Mouse (Mus musculus): ENCODE measurements at regions not wholly inside any gene's neighbourhood (a gene's known extent, or its start where the extent isn't known, plus 50 kb on each side); places are given as distances from the start of the nearest gene placed in this dataset.

- no peaks in the 10 kb centered on the region for H3K79me2 ChIP-seq (ENCODE audit: control insufficient read depth, insufficient read depth)
- H3ac ChIP-seq (ENCODE audit: control insufficient read depth, insufficient read length): no peak overlapping the region
- H3K36me3 ChIP-seq (ENCODE audit: control insufficient read depth, insufficient read depth): no peaks in the 10 kb centered on the region
- H3K4me2 ChIP-seq (ENCODE audit: low read depth): no peak overlapping the region
- TF ChIP-seq USF1 (IDR thresholded peaks at IDR 0.05; ENCODE audit: low read depth): no peak
- TF ChIP-seq TCF12 (IDR thresholded peaks at IDR 0.05; ENCODE audit: insufficient read depth, poor library complexity, severe bottlenecking): no peak
- TF ChIP-seq CEBPB (IDR thresholded peaks at IDR 0.05; ENCODE audit: insufficient read depth, poor library complexity, severe bottlenecking): no peak
- no peak for TF ChIP-seq MYOD1 (IDR thresholded peaks at IDR 0.05; ENCODE audit: control insufficient read depth in 1 of 3, insufficient read length in 2 of 3, low read depth in 2 of 3)
- no peak for TF ChIP-seq REST (IDR thresholded peaks at IDR 0.05; ENCODE audit: insufficient read depth, insufficient read length)
- no peak for TF ChIP-seq MAX (IDR thresholded peaks at IDR 0.05; ENCODE audit: low read depth)
- TF ChIP-seq POLR2AphosphoS2 (IDR thresholded peaks at IDR 0.05; ENCODE audit: insufficient read length, low read depth): no peak
- TF ChIP-seq SRF (IDR thresholded peaks at IDR 0.05; ENCODE audit: control insufficient read depth, insufficient read length, low read depth): no peak
- no peak for TF ChIP-seq POLR2A (IDR thresholded peaks at IDR 0.05; ENCODE audit: insufficient read length, low read depth)
- TF ChIP-seq E2F4 (IDR thresholded peaks at IDR 0.05; ENCODE audit: insufficient read depth): no peak
- no peak overlapping the region for H3K4me3 ChIP-seq
- H3K27me3 ChIP-seq (ENCODE audit: control insufficient read depth, insufficient read depth, insufficient read length): no peaks in the 10 kb centered on the region
These were observed 183.6 kb upstream of the Zfp462 start for GRCm38 (mm10) chr4:54761257-54761656.

DNA sequence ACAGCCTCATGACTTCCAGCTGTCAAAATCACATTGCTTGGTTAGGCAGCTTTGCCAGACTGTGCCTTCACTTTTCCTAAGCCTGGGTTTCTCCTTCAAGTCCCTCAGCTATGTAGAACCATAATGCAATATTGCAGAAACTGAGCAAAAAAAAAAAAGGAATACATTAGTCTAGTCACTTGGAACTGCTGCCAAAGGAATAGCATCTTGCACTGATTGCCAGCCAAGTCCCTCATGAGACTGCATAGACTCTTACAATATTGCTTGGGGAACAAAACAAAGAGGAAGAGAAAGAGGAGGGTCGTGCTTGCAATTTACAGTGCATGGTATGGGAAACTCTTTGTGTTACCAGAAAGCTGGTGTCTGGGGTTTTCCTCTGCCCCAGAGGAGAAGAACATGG, 179.8 kb upstream of the Zfp462 start:
- H3K4me2 ChIP-seq (ENCODE audit: low read depth): no peak overlapping the region
- H3K27me3 ChIP-seq (ENCODE audit: control insufficient read depth, insufficient read depth, insufficient read length): no peaks in the 10 kb centered on the region
- H3K4me3 ChIP-seq: no peak overlapping the region
- no peaks in the 10 kb centered on the region for H3K36me3 ChIP-seq (ENCODE audit: control insufficient read depth, insufficient read depth)
- H3ac ChIP-seq (ENCODE audit: control insufficient read depth, insufficient read length): no peak overlapping the region
- no peak for TF ChIP-seq MYOG (IDR thresholded peaks at IDR 0.05; ENCODE audit: control insufficient read depth in 1 of 3, insufficient read depth in 1 of 3, insufficient read length in 2 of 3, low read depth in 2 of 3)
- TF ChIP-seq TCF12 (IDR thresholded peaks at IDR 0.05; ENCODE audit: insufficient read depth, poor library complexity, severe bottlenecking): no peak
- TF ChIP-seq POLR2AphosphoS2 (IDR thresholded peaks at IDR 0.05; ENCODE audit: insufficient read length, low read depth): no peak
- no peak for TF ChIP-seq CEBPB (IDR thresholded peaks at IDR 0.05; ENCODE audit: insufficient read depth, poor library complexity, severe bottlenecking)
- no peak for TF ChIP-seq MAX (IDR thresholded peaks at IDR 0.05; ENCODE audit: low read depth)
- TF ChIP-seq MYOD1 (IDR thresholded peaks at IDR 0.05; ENCODE audit: control insufficient read depth in 1 of 3, insufficient read length in 2 of 3, low read depth in 2 of 3): no peak
- H3K79me2 ChIP-seq (ENCODE audit: control insufficient read depth, insufficient read depth): no peaks in the 10 kb centered on the region

DNA sequence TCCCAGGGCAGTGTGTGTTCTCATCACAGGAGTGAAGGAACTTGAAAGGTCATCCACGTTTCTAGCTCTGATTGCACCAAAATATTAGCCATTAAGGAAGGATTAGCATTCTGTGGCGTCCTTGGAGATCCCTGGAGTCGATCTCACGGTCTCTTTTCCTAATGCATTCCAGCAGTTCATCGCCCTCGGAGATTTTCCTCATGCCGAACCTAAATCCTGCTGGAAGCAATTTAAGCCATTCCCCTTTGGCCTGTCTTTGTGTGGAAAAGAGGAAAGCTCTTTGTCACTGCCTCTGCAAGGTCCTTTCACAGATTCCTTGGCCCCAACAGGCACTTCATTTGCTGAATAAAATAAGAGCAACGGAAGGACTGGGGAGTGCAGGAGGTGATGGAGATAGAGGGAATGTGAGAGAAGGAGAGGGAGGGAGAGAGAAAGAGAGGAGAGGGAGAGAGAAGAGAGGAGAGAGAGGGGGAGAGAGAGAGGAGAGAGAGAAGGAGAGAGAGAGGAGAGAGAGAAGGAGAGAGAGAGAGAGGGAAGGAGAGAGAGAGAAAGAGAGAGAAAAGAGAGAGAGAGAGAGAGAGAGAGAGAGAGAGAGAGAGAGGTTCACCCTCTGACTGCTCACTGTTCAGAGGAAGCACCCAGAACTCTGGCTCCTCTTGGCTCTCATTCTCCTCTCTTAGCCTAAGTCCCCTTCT, 177.2 kb upstream of the Zfp462 start:
- Histone ChIP-seq H3K36me3 (ENCODE audit: control insufficient read depth, insufficient read depth) (no peaks in the 10 kb centered on the region), H3K79me2 (ENCODE audit: control insufficient read depth, insufficient read depth) (no peaks in the 10 kb centered on the region), H3ac (ENCODE audit: control insufficient read depth, insufficient read length) (no peak overlapping the region), H3K27me3 (ENCODE audit: control insufficient read depth, insufficient read depth, insufficient read length) (no peaks in the 10 kb centered on the region), H3K4me3 (no peak overlapping the region), H3K4me2 (ENCODE audit: low read depth) (no peak overlapping the region)
- TF ChIP-seq MAX (IDR thresholded peaks at IDR 0.05; ENCODE audit: low read depth): no peak
- no peak for TF ChIP-seq USF1 (IDR thresholded peaks at IDR 0.05; ENCODE audit: low read depth)
- no peak for TF ChIP-seq POLR2A (IDR thresholded peaks at IDR 0.05; ENCODE audit: insufficient read length, low read depth)
- no peak for TF ChIP-seq E2F4 (IDR thresholded peaks at IDR 0.05; ENCODE audit: insufficient read depth)
- no peak for TF ChIP-seq TCF3 (IDR thresholded peaks at IDR 0.05; ENCODE audit: insufficient read length, low read depth)

- no peak overlapping the region for H3K4me2 ChIP-seq (ENCODE audit: low read depth)
- no peaks in the 10 kb centered on the region for H3K79me2 ChIP-seq (ENCODE audit: control insufficient read depth, insufficient read depth)
- no peaks in the 10 kb centered on the region for H3K27me3 ChIP-seq (ENCODE audit: control insufficient read depth, insufficient read depth, insufficient read length)
- TF ChIP-seq SRF (IDR thresholded peaks at IDR 0.05; ENCODE audit: control insufficient read depth, insufficient read length, low read depth) (no peak), USF1 (IDR thresholded peaks at IDR 0.05; ENCODE audit: low read depth) (no peak), CEBPB (IDR thresholded peaks at IDR 0.05; ENCODE audit: insufficient read depth, poor library complexity, severe bottlenecking) (no peak), REST (IDR thresholded peaks at IDR 0.05; ENCODE audit: insufficient read depth, insufficient read length) (no peak)
- H3K36me3 ChIP-seq (ENCODE audit: control insufficient read depth, insufficient read depth): no peaks in the 10 kb centered on the region
- H3ac ChIP-seq (ENCODE audit: control insufficient read depth, insufficient read length): no peak overlapping the region
- no peak overlapping the region for H3K4me3 ChIP-seq
These were observed 176.0 kb upstream of the Zfp462 start for GRCm38 (mm10) chr4:54768836-54769235.

DNA sequence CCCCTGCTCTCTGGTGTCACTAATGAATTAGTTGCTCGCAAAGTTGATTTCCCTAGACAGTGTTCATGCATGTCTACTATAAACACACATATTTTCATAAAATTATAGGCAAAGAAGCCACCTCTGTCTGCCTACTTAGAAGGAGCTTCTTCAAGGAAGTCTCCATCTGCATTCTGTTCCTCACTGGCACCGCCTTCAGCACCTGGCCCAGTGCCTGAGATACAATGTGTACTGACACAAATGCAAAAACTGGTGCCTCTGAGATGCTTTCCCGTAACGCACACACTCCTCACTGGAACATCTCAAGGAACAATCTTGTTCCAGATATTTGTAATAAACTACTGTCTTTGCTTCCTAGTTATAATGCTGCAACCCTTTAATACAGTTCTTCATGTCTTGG, 170.8 kb upstream of the Zfp462 start:
- H3K27me3 ChIP-seq (ENCODE audit: control insufficient read depth, insufficient read depth, insufficient read length): no peaks in the 10 kb centered on the region
- no peaks in the 10 kb centered on the region for H3K79me2 ChIP-seq (ENCODE audit: control insufficient read depth, insufficient read depth)
- H3ac ChIP-seq (ENCODE audit: control insufficient read depth, insufficient read length): no peak overlapping the region
- no peaks in the 10 kb centered on the region for H3K36me3 ChIP-seq (ENCODE audit: control insufficient read depth, insufficient read depth)
- no peak overlapping the region for H3K4me2 ChIP-seq (ENCODE audit: low read depth)
- no peak for TF ChIP-seq TCF12 (IDR thresholded peaks at IDR 0.05; ENCODE audit: insufficient read depth, poor library complexity, severe bottlenecking)
- no peak overlapping the region for H3K4me3 ChIP-seq

DNA sequence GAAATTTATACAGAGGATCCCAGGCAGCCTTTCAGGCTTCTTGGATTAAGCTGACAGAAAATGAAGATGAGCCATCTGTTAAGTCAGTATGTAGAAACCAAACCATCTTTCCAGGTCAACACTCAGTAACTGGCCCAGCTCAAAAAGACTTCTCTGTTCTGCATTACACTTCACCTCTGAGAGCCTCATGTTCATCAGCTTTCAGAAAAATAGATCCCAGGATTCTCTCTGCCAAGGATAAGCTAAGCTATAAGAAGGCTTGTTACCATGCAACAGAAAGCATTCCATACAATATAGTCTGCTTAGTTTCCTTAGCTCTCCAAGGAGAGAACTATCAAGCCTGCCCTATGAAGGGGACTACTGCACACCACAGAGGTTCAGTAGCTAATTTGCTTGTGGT, 170.1 kb upstream of the Zfp462 start:
- Histone ChIP-seq H3K79me2 (ENCODE audit: control insufficient read depth, insufficient read depth) (no peaks in the 10 kb centered on the region), H3K4me2 (ENCODE audit: low read depth) (no peak overlapping the region), H3K4me3 (no peak overlapping the region), H3K27me3 (ENCODE audit: control insufficient read depth, insufficient read depth, insufficient read length) (no peaks in the 10 kb centered on the region), H3K36me3 (ENCODE audit: control insufficient read depth, insufficient read depth) (no peaks in the 10 kb centered on the region), H3ac (ENCODE audit: control insufficient read depth, insufficient read length) (no peak overlapping the region)
- TF ChIP-seq TCF12 (IDR thresholded peaks at IDR 0.05; ENCODE audit: insufficient read depth, poor library complexity, severe bottlenecking) (no peak), POLR2A (IDR thresholded peaks at IDR 0.05; ENCODE audit: insufficient read length, low read depth) (no peak), MYOG (IDR thresholded peaks at IDR 0.05; ENCODE audit: control insufficient read depth in 1 of 3, insufficient read depth in 1 of 3, insufficient read length in 2 of 3, low read depth in 2 of 3) (no peak), SRF (IDR thresholded peaks at IDR 0.05; ENCODE audit: control insufficient read depth, insufficient read length, low read depth) (no peak), E2F4 (IDR thresholded peaks at IDR 0.05; ENCODE audit: insufficient read depth) (no peak), POLR2AphosphoS2 (IDR thresholded peaks at IDR 0.05; ENCODE audit: insufficient read length, low read depth) (no peak)

Data from myocyte (in vitro differentiated cells).